Mouse (Mus musculus) hindbrain, embryonic 14.5 days (tissue): Measurements from ENCODE around the gene Lztr1. TPM values are rescaled to one million over a fixed set of nuclear protein-coding genes. Genes with fewer than 3 reads are reported as not detected.

ENCODE experiments used
- ATAC-seq: fragments of 200-750 bp; cut with Nextera tagmentation; 2 replicates; pipeline ENCODE4 v1.8.0; 2017; ENCODE audit warnings: moderate number of reproducible peaks, mild to moderate bottlenecking, moderate TSS enrichment, moderate library complexity; ENCODE audit not compliant: low FRiP score
- DNase-seq: peaks from one replicate; pipeline ENCODE4 v3.0.0-alpha.2; 2015; ENCODE audit warnings: low spot score
- H3K27ac ChIP-seq: fragments of 300-500 bp; sonication (generic); 2 replicates; pipeline ENCODE4 v1.5.1; 2014; ENCODE audit warnings: mild to moderate bottlenecking, moderate library complexity
- H3K27me3 ChIP-seq: fragments of 300-500 bp; sonication (generic); 2 replicates; pipeline ENCODE4 v1.6.1; 2014; ENCODE audit warnings: mild to moderate bottlenecking, low read length, mixed read lengths; ENCODE audit not compliant: control insufficient read depth, insufficient read depth
- H3K36me3 ChIP-seq: fragments of 300-500 bp; sonication (generic); replicated peaks from 2 replicates; pipeline ENCODE4 v1.6.1; 2014; ENCODE audit not compliant: control insufficient read depth, insufficient read depth
- H3K4me1 ChIP-seq: fragments of 300-500 bp; sonication (generic); replicated peaks from 2 replicates; pipeline ENCODE4 v1.6.1; 2014; ENCODE audit warnings: antibody characterized with exemption, low read length, mixed read lengths; ENCODE audit not compliant: control insufficient read depth, insufficient read depth
- H3K4me2 ChIP-seq: fragments of 300-500 bp; sonication (generic); replicated peaks from 2 replicates; pipeline ENCODE4 v1.6.1; 2014; ENCODE audit warnings: mild to moderate bottlenecking, moderate library complexity
- H3K4me3 ChIP-seq: fragments of 300-500 bp; sonication (generic); replicated peaks from 2 replicates; pipeline ENCODE4 v1.5.1; 2014; ENCODE audit warnings: mild to moderate bottlenecking, low read length
- H3K9ac ChIP-seq: fragments of 300-500 bp; sonication (generic); 2 replicates; pipeline ENCODE4 v1.6.1; 2014
- H3K9me3 ChIP-seq: fragments of 300-500 bp; sonication (generic); 2 replicates; pipeline ENCODE4 v1.6.1; 2016; ENCODE audit warnings: low read length; ENCODE audit not compliant: control insufficient read depth
- WGBS: fragments of 180-500 bp; shearing (Covaris S2); extraction: QIAGEN DNeasy Blood & Tissue Kit; methylation state at CpG from one replicate; pipeline ENCODE4 v1.1.7; 2014; 5-methylcytosine and 5-hydroxymethylcytosine counted together
- polyA plus RNA-seq: library from polyadenylated mRNA; unstranded; fragments of >200 nt; fragmentation: Nextera tagmentation; extraction: Ambion mirVana; gene quantifications from 2 replicates; pipeline ENCODE4 v1.2.1, GENCODE M21; 2014

Gene Lztr1
- polyA plus RNA-seq, 1 experiment from 2014 or later, result 112 TPM

DNA sequence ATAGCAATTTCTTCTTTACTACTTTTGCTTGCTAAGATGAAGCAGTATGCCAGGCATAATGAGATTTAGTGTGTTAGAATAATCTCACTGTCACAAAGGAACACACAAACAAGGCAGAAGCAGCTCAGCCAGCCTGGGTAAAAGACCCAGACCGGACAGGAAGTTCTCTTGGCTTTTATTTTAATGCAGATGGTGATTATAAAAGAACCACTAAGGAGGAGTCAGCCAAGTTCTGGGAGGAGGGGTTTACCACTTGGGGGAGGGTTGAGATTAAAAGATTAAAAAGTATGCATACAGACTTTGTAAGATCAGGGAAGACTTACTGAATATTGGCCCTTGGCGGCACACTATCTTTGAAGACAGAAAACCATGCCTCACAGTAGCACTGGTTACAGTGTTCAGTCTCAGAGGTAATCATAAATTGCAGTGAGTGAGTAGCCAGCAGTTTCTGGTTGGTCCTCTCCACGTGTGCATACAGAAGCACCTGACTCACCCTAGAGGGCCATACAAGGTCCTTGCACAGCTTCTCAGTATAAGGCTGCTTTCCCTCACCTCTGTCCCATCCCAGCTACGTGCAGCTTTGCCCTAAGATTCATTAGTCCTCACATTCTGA is 30.1 kb upstream of the Lztr1 start:
- no peaks in the 10 kb centered on the region for H3K27me3 ChIP-seq
- ATAC-seq (no peak), DNase-seq (no peak)
- no peaks in the 10 kb centered on the region for H3K4me1 ChIP-seq
- H3K9ac ChIP-seq, result no peak overlapping the region
- WGBS, result 81% methylated on average over 4 of the region's 4 CpGs
- no peak overlapping the region for H3K4me3 ChIP-seq
- no peak overlapping the region for H3K27ac ChIP-seq
- H3K4me2 ChIP-seq, result no peak overlapping the region
- H3K36me3 ChIP-seq, result peaks cover 14% of the 10 kb centered on the region
- no peaks in the 10 kb centered on the region for H3K9me3 ChIP-seq

DNA sequence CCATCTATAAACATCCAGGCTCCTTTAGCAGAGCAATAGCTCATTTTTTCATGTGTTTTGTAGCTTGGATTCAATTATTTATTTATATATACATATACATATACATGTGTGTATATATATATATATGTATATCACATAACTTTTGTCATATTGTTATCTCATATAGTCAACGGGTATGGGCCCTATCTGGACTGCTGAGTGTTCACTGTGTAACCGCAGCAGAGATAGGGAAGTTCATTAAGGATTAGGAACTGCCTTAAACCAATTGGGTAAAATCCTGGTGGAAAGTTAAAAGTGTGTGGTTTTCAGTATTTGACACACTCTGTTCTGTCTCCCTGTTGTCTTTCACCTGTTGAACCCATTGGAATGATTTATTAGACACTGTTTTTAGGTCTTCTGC is 27.0 kb upstream of the Lztr1 start:
- Histone ChIP-seq H3K27ac (no peak overlapping the region), H3K4me2 (no peak overlapping the region), H3K9me3 (no peaks in the 10 kb centered on the region), H3K4me3 (no peak overlapping the region), H3K27me3 (no peaks in the 10 kb centered on the region), H3K36me3 (peaks cover 44% of the 10 kb centered on the region), H3K4me1 (no peaks in the 10 kb centered on the region), H3K9ac (no peak overlapping the region)
- no peak for ATAC-seq
- 97% methylated on average over 2 of the region's 2 CpGs for WGBS
- DNase-seq, result no peak

DNA sequence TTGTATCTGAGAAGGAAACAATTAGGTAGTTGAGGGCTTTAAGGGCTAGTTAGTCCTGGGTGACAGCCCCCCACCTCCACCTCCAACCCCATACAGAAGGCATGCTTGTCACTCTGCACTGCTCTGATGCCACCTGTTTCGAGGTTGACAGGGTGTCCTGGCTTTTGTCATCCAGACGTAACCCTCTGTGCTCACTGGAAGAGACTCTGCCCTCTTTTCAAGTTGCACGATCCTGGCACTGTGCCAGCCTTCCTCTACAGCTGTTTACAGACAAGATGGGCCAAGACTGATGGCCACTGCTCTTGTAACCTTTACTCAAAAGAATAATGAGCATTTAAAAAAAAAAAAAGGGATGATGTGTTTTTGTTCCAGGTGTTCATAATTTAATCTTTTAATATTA is 22.0 kb upstream of the Lztr1 start:
- Histone ChIP-seq H3K4me1 (0 out of 2 replicates have a peak, but pooled peaks cover 6% of the 10 kb centered on the region), H3K9ac (no peak overlapping the region), H3K36me3 (peaks cover 50% of the 10 kb centered on the region), H3K27ac (no peak overlapping the region), H3K27me3 (peaks cover 5% of the 10 kb centered on the region; the same call in 1 of the 2 replicates), H3K9me3 (no peaks in the 10 kb centered on the region), H3K4me3 (no peak overlapping the region), H3K4me2 (no peak overlapping the region)
- ATAC-seq, result no peak
- DNase-seq, result peak; percentile 52
- WGBS, result 45% methylated on average over 3 of the region's 3 CpGs

DNA sequence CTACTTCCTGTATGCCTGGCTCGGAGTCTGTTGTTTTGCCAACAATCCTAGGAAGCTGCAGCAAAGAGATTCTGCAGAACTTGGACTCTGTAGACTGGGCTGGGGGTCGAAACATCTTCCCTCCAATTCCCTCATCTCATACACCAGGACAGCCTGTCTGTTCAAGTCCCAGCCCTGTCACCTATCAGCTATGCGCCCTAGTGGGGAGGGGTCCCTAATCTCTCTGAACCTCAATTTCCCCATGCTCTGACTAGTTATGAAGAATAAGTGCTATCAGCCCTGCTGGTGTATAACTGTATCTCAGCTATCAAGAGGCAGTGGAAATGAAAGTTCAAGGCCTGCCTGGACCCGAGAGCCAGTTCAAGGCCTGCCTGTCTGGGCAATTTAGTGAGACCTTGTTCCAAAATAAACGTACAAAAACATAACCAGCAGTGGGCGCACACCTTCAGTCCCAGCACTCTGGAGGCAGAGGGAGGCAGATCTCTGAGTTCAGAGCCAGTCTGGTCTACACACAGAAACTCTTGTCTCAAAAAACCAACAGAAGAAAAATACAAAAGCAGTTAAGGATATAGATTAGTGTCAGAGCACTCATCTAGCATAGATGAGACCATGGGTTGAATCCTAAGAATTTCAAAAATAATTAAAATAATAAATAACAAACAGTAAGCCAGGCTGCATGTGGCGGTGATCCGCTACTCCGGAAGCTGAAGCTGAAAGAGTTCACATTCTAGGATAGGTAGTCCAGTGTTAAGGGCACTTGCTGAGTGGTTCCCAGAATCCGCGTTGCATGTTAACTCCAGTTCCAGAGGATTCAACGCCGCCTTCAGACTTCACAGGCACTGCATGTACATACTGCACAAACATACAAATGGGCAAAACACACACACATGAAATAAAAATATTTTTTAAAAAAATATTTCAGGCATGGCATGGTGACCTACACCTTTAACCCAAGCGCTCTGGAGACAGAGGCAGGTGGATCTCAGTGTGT is 19.7 kb upstream of the Lztr1 start:
- Histone ChIP-seq H3K4me1 (0 out of 2 replicates have a peak, but pooled peaks cover 6% of the 10 kb centered on the region), H3K36me3 (peaks cover 42% of the 10 kb centered on the region), H3K4me3 (peak overlapping the region; percentile 40), H3K9ac (peak overlapping the region; percentile 66; the same call in 1 of the 2 replicates), H3K27ac (no peak overlapping the region), H3K27me3 (peaks cover 5% of the 10 kb centered on the region; the same call in 1 of the 2 replicates), H3K9me3 (no peaks in the 10 kb centered on the region), H3K4me2 (peak overlapping the region; percentile 90)
- no peak for ATAC-seq
- 45% methylated on average over 14 of the region's 14 CpGs for WGBS
- DNase-seq, result no peak

DNA sequence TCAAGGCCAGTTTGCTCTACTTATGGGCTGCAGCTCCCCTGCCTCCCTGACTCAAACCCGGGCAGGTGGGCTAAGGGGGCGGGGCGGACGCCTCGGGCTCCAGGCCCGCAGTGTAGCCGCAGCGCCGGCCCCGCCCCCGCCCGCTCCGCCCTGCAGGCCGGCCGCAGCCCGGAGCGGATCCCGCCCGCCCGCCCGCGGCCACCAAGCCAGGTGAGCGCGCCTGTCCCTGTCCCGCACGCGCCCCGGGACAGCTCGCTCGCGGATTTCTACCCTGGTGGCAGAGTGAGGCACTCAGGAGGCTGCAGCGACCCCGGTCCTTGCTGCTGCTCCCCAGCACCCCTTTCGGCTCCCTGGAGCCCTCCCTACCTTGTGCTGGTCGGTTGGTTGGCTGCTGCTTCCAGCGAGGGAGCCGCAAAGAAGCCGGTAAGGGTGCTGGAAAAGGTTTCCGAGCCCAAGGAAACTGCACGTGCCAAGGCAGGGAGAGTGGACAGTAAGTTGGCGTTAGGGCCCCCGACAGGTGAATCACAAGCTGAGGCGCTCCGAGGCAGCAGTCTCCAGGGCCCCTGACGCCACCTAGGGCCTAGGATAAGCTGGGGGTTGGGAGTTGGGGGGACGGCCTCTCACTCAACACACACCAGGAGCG is 18.9 kb upstream of the Lztr1 start, which contains the start of gene Aifm3:
Gene Aifm3, plus strand, starts transcription at position 143 of the 643 bp plus-strand sequence.
- ATAC-seq (peak; percentile 75; the same call in 1 of the 2 replicates), DNase-seq (no peak)
- Histone ChIP-seq H3K36me3 (peaks cover 34% of the 10 kb centered on the region), H3K27ac (no peak within 1 kb of the TSS), H3K4me3 (peak within 1 kb of the TSS; percentile 40), H3K4me2 (peak within 1 kb of the TSS; percentile 90), H3K9me3 (no peaks in the 10 kb centered on the region), H3K9ac (peak within 1 kb of the TSS; percentile 66), H3K4me1 (0 out of 2 replicates have a peak, but pooled peaks cover 6% of the 10 kb centered on the region), H3K27me3 (peaks cover 5% of the 10 kb centered on the region; the same call in 1 of the 2 replicates)
- 1% methylated on average over 47 of the region's 47 CpGs for WGBS

DNA sequence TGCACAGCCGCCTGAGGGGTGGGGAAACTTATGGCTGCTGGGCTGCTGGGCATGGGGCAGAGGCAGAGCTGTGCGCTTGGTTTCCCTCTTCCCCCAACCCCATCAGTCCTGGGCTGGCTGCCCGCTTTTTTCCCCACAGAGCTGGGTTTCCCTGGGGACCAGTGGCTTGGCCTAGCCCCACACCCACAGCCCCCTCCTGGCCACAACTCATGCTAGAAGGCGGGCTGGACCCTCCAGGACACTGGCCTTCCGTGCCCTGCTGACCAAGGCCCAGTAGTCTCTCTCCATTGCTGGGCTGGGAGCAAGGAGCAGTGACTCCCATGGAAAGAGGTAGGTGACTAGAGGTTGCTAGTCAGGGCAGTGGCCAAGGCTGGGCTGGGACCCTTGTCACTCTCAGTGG is 17.3 kb upstream of the Lztr1 start:
- Histone ChIP-seq H3K27ac (no peak overlapping the region), H3K4me3 (no peak overlapping the region), H3K9me3 (no peaks in the 10 kb centered on the region), H3K4me2 (no peak overlapping the region), H3K4me1 (0 out of 2 replicates have a peak, but pooled peaks cover 6% of the 10 kb centered on the region), H3K36me3 (peaks cover 18% of the 10 kb centered on the region), H3K27me3 (peaks cover 5% of the 10 kb centered on the region; the same call in 1 of the 2 replicates), H3K9ac (no peak overlapping the region)
- WGBS, result 84% methylated on average over 4 of the region's 5 CpGs
- ATAC-seq (no peak), DNase-seq (no peak)

DNA sequence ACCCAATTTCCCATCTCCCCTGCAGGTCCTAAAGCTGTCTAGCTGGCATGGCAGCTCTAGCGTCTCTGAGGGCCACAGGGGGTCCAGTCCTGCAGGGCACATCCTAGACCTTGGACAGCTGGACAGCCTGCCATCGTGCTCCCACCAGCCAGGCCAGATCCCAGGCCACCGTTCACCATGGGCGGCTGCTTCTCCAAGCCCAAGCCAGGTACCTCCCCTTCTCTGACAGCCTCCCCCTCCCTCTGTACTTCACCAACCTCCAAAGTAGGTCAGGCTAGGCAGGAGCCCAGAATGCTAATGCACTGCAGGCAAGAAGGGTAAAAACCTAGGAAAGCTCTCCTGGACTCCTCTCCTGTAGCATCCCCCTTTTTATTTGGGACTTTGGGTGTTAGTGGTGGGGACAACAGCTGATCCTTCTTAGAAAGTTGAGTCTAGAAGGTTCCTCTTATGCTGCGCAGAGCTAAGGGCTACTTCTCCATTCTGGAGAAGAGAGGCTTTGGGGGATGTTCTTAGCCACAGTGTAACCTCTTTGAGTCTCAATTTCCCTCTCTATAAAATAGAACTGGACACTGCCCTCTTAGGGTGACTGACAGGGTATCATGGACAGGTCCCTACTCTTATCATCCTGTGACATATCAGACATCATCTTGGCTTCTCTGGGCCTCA is 16.5 kb upstream of the Lztr1 start:
- no peak overlapping the region for H3K4me2 ChIP-seq
- H3K9me3 ChIP-seq, result no peaks in the 10 kb centered on the region
- WGBS, result 76% methylated on average over 5 of the region's 5 CpGs
- H3K27me3 ChIP-seq, result peaks cover 5% of the 10 kb centered on the region; the same call in 1 of the 2 replicates
- H3K36me3 ChIP-seq, result peaks cover 10% of the 10 kb centered on the region
- H3K27ac ChIP-seq, result no peak overlapping the region
- DNase-seq (no peak), ATAC-seq (no peak)
- H3K4me1 ChIP-seq, result 0 out of 2 replicates have a peak, but pooled peaks cover 11% of the 10 kb centered on the region
- H3K4me3 ChIP-seq, result no peak overlapping the region
- H3K9ac ChIP-seq, result no peak overlapping the region

DNA sequence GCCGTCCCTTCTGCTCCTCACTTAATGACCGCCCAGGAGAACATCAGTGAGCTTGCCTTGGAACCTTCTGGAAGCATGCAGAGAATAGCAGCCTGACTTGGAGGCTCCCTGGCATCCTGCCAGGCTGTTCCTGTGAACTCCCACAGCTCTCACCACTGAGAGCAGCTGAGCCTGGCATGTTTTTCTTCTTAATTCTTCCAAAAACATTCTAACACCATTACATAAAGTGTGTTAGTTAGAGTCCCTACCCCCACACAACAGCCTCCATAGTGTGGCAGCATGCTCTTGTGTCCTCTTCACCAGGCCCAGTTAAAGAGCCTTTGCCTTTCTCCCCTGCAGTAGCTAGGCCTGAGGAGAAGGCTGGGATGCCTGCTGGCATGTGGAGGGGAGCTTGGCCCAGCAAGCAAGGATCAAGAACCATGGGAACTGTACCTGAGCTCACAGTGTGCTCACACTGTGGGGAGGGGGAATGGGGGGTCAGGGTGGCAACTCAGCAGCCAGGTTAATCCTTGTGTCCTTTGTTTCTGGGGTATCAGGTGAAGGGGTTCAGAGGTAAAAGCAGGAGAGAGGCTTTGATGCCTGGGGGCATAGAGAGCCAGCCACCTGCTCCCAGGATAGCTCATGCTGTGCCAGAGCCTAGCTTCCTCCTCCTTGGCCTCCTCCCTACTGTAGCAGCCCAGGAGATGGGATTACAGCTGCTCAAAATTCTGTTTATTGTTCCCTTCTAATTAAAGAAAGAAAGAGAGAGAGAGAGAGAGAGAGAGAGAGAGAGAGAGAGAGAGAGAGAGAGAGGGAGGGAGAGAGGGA is 11.8 kb upstream of the Lztr1 start:
- Histone ChIP-seq H3K4me3 (no peak overlapping the region), H3K9ac (no peak overlapping the region), H3K4me2 (no peak overlapping the region), H3K27ac (no peak overlapping the region; the same call in 1 of the 2 replicates), H3K36me3 (no peaks in the 10 kb centered on the region), H3K9me3 (no peaks in the 10 kb centered on the region), H3K4me1 (peaks cover 16% of the 10 kb centered on the region; the same call in 1 of the 2 replicates), H3K27me3 (no peaks in the 10 kb centered on the region)
- WGBS, result 52% methylated on average over 2 of the region's 2 CpGs
- ATAC-seq (0 out of 2 replicates have a peak, but pooled peaks have one; percentile 29), DNase-seq (peak; percentile 58)
